Mouse (Mus musculus) small intestine, adult 2 months (tissue): Measurements from ENCODE around the gene Plrg1. TPM values are rescaled to one million over a fixed set of nuclear protein-coding genes. Genes with fewer than 3 reads are reported as not detected.

Experiments used
- H3K27ac ChIP-seq: fragments of 200-500 bp; 2 replicates; pipeline ENCODE4 v1.5.1; 2012; ENCODE audit warnings: low read depth, low read length, control low read depth, inconsistent platforms; ENCODE audit not compliant: insufficient read depth
- H3K27me3 ChIP-seq: fragments of 200-500 bp; 2 replicates; pipeline ENCODE4 v1.6.1; 2012; ENCODE audit warnings: mild to moderate bottlenecking, moderate library complexity, low read length, inconsistent platforms; ENCODE audit not compliant: control insufficient read depth, insufficient read depth
- H3K36me3 ChIP-seq: fragments of 200-500 bp; 2 replicates; pipeline ENCODE4 v1.6.1; 2012; ENCODE audit warnings: mild to moderate bottlenecking, low read length, control low read depth, inconsistent platforms; ENCODE audit not compliant: control insufficient read depth, insufficient read depth
- H3K4me1 ChIP-seq: fragments of 200-500 bp; 2 replicates; pipeline ENCODE4 v1.6.1; 2012; ENCODE audit warnings: low read length, inconsistent platforms, mixed read lengths; ENCODE audit not compliant: control insufficient read depth, insufficient read depth, insufficient read length
- H3K4me3 ChIP-seq: fragments of 200-500 bp; 2 replicates; pipeline ENCODE4 v1.5.1; 2012; ENCODE audit warnings: low read depth, mild to moderate bottlenecking, control low read depth, inconsistent platforms, low read length, moderate library complexity
- CTCF ChIP-seq: fragments of 200-500 bp; IDR thresholded peaks from 2 replicates; pipeline ENCODE4 v1.5.1; 2012; ENCODE audit warnings: low read depth, mild to moderate bottlenecking, control low read depth, inconsistent platforms, low read length, moderate library complexity, mixed read lengths; ENCODE audit not compliant: insufficient replicate concordance, insufficient read length; ENCODE audit errors: extremely low read depth
- POLR2A ChIP-seq: fragments of 200-500 bp; IDR thresholded peaks from 2 replicates; pipeline ENCODE4 v1.6.1; 2012; ENCODE audit warnings: low read depth, mild to moderate bottlenecking, control low read depth, inconsistent platforms, low read length, moderate library complexity
- WGBS: fragments of 180-500 bp; shearing (Covaris S2); methylation state at CpG from one replicate; pipeline ENCODE4 v1.1.7; 2018; 5-methylcytosine and 5-hydroxymethylcytosine counted together
- polyA plus RNA-seq: library from polyadenylated mRNA; depleted of rRNA; stranded (reverse); fragments of >200 nt; gene quantifications from 2 replicates; pipeline ENCODE4 v1.2.3, GENCODE M21; 2012

The Plrg1 gene
- polyA plus RNA-seq, 1 experiment = 18.6 TPM

- Histone ChIP-seq H3K4me1 (no peaks in the 10 kb centered on the region), H3K27me3 (no peaks in the 10 kb centered on the region), H3K27ac (no peak overlapping the region), H3K36me3 (no peaks in the 10 kb centered on the region), H3K4me3 (no peak overlapping the region)
- TF ChIP-seq CTCF = no peak
- WGBS = 62% methylated on average over 1 of the region's 1 CpGs
These were observed 39.1 kb upstream of the Plrg1 start for GRCm38 (mm10) chr3:83016236-83016635.

DNA sequence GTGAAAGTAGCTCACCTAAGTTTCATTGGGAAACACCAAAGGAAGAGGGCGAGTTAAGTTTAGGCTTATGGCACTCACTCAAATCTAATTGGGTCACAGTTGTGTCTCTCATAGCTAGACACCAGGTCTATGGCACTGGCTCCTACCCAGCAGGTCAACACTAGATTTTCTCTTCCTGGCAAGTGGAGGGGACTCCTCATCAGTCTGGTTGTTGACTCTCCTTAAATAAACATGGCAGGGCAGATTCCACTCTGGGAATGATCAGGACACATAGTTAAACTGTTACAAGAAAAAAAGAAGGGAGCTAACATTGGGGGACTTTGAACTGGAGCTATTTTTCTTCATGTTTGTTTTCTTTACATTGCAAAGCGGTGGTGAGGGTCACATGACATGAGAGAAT lies 34.9 kb upstream of the Plrg1 start:
- TF ChIP-seq POLR2A = no peak
- TF ChIP-seq CTCF = no peak
- Histone ChIP-seq H3K27me3 (no peaks in the 10 kb centered on the region), H3K4me1 (no peaks in the 10 kb centered on the region), H3K27ac (no peak overlapping the region), H3K36me3 (no peaks in the 10 kb centered on the region), H3K4me3 (no peak overlapping the region)
- 43% methylated on average over 2 of the region's 2 CpGs for WGBS

DNA sequence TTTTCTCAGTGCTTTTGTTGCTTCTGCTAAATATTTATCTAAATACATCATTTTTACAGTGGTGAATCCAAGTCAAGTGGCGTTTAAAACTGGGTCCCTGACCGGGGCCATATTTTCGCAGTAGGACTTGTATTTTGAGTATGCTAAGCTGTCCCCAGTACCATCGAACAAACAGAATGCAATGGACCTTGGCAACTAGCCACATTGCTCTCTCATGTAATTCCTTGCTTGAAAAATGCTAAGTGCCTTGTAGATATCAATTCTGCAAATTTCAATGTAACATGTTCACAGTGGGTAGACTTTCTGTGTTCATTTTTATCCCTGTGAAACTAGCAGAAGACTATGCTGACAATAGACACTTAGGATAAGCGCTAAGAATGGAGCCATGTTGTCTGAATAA lies 34.1 kb upstream of the Plrg1 start:
- Histone ChIP-seq H3K27me3 (no peaks in the 10 kb centered on the region), H3K4me3 (no peak overlapping the region), H3K27ac (no peak overlapping the region), H3K36me3 (no peaks in the 10 kb centered on the region), H3K4me1 (no peaks in the 10 kb centered on the region)
- TF ChIP-seq POLR2A (no peak), CTCF (no peak)
- WGBS = 87% methylated on average over 5 of the region's 5 CpGs

- Histone ChIP-seq H3K36me3 (no peaks in the 10 kb centered on the region), H3K4me3 (no peak overlapping the region), H3K4me1 (no peaks in the 10 kb centered on the region), H3K27me3 (no peaks in the 10 kb centered on the region), H3K27ac (no peak overlapping the region)
- no peak for TF ChIP-seq CTCF
- no peak for TF ChIP-seq POLR2A
- 84% methylated on average over 6 of the region's 6 CpGs for WGBS
These were observed 30.3 kb upstream of the Plrg1 start for GRCm38 (mm10) chr3:83025036-83025435.

DNA sequence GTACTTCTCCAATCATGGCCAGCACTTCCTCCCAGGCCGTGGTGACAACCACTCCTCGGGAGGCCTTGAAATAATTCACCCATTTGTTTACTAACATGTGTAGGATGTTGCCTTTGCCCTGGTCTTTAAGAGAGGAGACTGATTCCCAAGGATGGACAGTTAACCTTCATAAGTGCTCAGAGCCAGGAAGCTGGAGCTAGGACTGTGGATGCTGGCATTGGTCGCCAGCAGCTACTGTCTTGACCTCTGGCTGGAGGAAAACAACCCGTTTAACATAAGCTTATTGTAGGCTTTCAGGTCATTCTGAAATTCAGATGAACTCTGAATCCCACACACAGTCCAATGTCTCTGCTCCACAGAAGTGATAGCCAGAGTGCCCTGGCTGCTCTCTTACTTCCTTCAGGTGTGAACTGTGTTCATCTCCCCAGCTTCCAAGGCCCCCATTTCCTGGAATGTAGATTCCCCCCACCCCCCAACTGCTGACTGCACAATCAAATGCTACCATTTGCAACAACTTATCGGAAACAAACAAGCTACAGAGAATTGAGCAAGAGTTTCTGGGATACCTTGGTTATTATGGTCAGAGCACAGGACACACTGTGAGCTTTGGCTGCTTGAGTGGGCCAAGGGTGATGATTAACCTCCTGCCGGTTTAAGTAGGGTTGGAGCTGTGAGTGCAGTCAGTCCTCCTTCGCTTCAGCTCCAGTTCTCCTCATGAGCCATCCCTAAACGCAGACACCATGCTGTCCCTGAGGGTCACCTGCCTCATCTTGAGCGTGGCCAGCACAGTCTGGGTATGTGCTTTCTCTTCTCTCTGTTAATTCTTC lies 29.6 kb upstream of the Plrg1 start, which contains the start of gene Fga:
Gene Fga, plus strand, starts transcription at position 602 of the 827 bp plus-strand sequence.
- Histone ChIP-seq H3K27ac (no peak within 1 kb of the TSS), H3K4me1 (no peaks in the 10 kb centered on the region), H3K27me3 (no peaks in the 10 kb centered on the region), H3K36me3 (no peaks in the 10 kb centered on the region), H3K4me3 (no peak within 1 kb of the TSS)
- 60% methylated on average over 9 of the region's 9 CpGs for WGBS
- TF ChIP-seq POLR2A = no peak
- no peak for TF ChIP-seq CTCF

DNA sequence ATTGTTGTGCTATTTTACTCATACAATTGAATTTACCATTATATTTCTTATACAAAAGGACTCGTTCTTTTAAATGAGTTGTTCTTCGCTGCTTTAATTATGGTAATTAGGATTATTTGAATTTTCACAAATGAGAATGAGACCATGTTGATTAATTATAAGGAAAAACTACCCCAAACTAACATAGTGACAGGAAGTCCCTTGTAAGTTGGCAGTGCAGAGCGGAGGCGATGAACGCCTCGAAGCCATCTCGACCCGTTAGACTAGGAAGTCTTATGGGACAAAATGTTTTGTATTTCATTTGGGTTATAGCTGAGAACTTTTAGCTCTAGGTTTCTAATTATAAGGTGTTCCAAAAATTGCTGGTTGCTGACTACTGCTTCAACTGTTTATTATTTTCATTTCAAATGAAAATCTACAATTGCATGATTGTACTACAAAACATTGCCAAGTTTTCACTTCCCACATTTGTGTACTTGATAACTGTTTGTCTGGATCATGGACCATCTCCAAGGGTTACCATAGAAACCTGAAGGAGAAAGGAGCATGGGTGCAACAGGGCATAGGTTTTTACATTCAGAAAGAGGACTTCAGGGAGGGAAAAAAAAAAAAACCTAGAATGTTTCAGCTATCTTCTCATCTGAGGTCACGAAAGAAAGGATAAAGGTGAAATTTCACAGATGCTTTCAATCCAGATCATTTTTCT lies 27.6 kb upstream of the Plrg1 start:
- H3K36me3 ChIP-seq = no peaks in the 10 kb centered on the region
- TF ChIP-seq CTCF (no peak), POLR2A (no peak)
- H3K27ac ChIP-seq = no peak overlapping the region
- no peak overlapping the region for H3K4me3 ChIP-seq
- WGBS = 92% methylated on average over 9 of the region's 9 CpGs
- no peaks in the 10 kb centered on the region for H3K4me1 ChIP-seq
- H3K27me3 ChIP-seq = no peaks in the 10 kb centered on the region

GRCm38 (mm10) chr3:83030331-83030730 lies 25.0 kb upstream of the Plrg1 start:
- 92% methylated on average over 4 of the region's 4 CpGs for WGBS
- H3K4me3 ChIP-seq = no peak overlapping the region
- no peaks in the 10 kb centered on the region for H3K4me1 ChIP-seq
- H3K27ac ChIP-seq = no peak overlapping the region
- no peaks in the 10 kb centered on the region for H3K36me3 ChIP-seq
- H3K27me3 ChIP-seq = no peaks in the 10 kb centered on the region
- TF ChIP-seq POLR2A (no peak), CTCF (no peak)
